Mouse (Mus musculus) neural tube, embryonic 12.5 days (tissue): ENCODE measurements around the gene Lrrc4c. TPM values are rescaled to one million over a fixed set of nuclear protein-coding genes. Genes with fewer than 3 reads are reported as not detected.

Experiments
- ATAC-seq: fragments of 200-750 bp; cut with Nextera tagmentation; 2 replicates; pipeline ENCODE4 v1.8.0; 2017; ENCODE audit warnings: low read depth, mild to moderate bottlenecking, moderate TSS enrichment, moderate library complexity; ENCODE audit not compliant: low FRiP score
- H3K27ac ChIP-seq: fragments of 300-500 bp; sonication (generic); 2 replicates; pipeline ENCODE4 v1.5.1; 2016
- H3K27me3 ChIP-seq: fragments of 300-500 bp; sonication (generic); replicated peaks from 2 replicates; pipeline ENCODE4 v1.6.1; 2016; ENCODE audit warnings: mild to moderate bottlenecking
- H3K36me3 ChIP-seq: fragments of 300-500 bp; sonication (generic); 2 replicates; pipeline ENCODE4 v1.6.1; 2016; ENCODE audit warnings: mild to moderate bottlenecking
- H3K4me1 ChIP-seq: fragments of 300-500 bp; sonication (generic); 2 replicates; pipeline ENCODE4 v1.6.1; 2016
- H3K4me2 ChIP-seq: fragments of 300-500 bp; sonication (generic); replicated peaks from 2 replicates; pipeline ENCODE4 v1.6.1; 2016; ENCODE audit warnings: mild to moderate bottlenecking
- H3K4me3 ChIP-seq: fragments of 300-500 bp; sonication (generic); 2 replicates; pipeline ENCODE4 v1.5.1; 2016
- H3K9ac ChIP-seq: fragments of 300-500 bp; sonication (generic); 2 replicates; pipeline ENCODE4 v1.6.1; 2016; ENCODE audit warnings: mild to moderate bottlenecking
- H3K9me3 ChIP-seq: fragments of 300-500 bp; sonication (generic); 2 replicates; pipeline ENCODE4 v1.6.1; 2016; ENCODE audit warnings: mild to moderate bottlenecking
- WGBS: fragments of 180-500 bp; shearing (Covaris S2); methylation state at CpG from one replicate; pipeline ENCODE4 v1.1.7; 2016; 5-methylcytosine and 5-hydroxymethylcytosine counted together
- polyA plus RNA-seq: library from polyadenylated mRNA; unstranded; fragments of >200 nt; fragmentation: Nextera tagmentation; extraction: Ambion mirVana; gene quantifications from 2 replicates; pipeline ENCODE4 v1.2.1, GENCODE M21; 2016

Gene Lrrc4c
- polyA plus RNA-seq, 1 experiment from 2014 or later = 14.1 TPM

DNA sequence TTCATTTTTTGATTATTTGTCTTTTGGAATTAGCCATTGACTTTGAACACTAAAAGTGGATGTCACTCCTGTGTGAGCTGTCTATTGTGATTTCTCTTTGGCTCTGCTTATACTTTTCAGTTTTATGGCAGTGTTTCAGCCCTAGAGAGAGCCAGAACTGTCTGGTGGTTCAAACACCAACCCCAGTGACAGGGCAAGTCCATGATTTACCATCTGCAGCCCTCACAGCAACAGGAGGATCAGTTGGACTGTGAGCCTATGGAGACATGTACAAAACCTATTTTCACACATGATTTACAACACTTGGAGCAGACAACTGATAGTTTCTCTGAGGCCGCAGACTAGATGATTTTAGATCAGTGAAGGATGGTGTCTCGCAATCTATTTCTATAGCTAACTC, 847.8 kb downstream of the Lrrc4c start:
- H3K4me2 ChIP-seq = no peak overlapping the region
- H3K27me3 ChIP-seq = no peaks in the 10 kb centered on the region
- no peak for ATAC-seq
- H3K4me3 ChIP-seq = no peak overlapping the region
- no peaks in the 10 kb centered on the region for H3K36me3 ChIP-seq
- no peak overlapping the region for H3K9ac ChIP-seq
- no peak overlapping the region for H3K27ac ChIP-seq
- WGBS = 69% methylated on average over 2 of the region's 2 CpGs
- no peaks in the 10 kb centered on the region for H3K9me3 ChIP-seq
- H3K4me1 ChIP-seq = no peaks in the 10 kb centered on the region

GRCm38 (mm10) chr2:97178399-97178798, 860.4 kb downstream of the Lrrc4c start:
- Histone ChIP-seq H3K4me2 (no peak overlapping the region), H3K9ac (no peak overlapping the region), H3K36me3 (no peaks in the 10 kb centered on the region), H3K9me3 (no peaks in the 10 kb centered on the region), H3K27ac (no peak overlapping the region), H3K4me1 (no peaks in the 10 kb centered on the region), H3K4me3 (no peak overlapping the region), H3K27me3 (no peaks in the 10 kb centered on the region)
- no peak for ATAC-seq
- 78% methylated on average over 4 of the region's 4 CpGs for WGBS

DNA sequence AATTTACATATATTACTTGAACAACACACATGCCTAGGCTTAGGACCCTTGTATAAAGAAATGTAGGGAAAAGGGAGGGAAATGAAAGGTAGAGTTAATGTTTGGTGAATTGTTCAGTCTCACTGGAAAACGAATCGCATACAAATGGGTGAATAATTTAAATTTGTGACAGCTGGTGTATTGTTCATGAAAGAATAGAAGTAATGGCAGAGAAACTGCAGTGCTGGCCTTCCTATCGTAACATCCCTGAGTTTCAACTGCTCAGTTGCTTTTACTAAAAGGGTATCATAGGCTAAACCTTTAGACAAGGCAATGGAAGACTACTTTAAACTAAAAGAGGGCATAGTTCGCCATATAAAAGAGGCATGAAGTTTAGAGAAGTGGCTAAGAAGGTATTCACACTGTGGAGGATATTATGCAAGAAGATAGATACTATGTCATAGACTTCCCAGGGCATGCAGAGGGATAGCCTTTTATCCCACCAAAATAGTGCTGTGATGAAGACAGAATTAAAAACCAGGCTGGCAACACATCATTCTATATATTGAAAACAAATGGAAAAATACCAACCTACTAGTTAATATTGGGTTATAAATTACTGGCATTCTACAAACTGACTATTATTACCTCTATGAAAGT, 879.1 kb downstream of the Lrrc4c start:
- H3K27ac ChIP-seq = no peak overlapping the region
- no peak overlapping the region for H3K9ac ChIP-seq
- no peak for ATAC-seq
- no peaks in the 10 kb centered on the region for H3K9me3 ChIP-seq
- 29% methylated on average over 4 of the region's 4 CpGs for WGBS
- no peaks in the 10 kb centered on the region for H3K4me1 ChIP-seq
- H3K4me2 ChIP-seq = no peak overlapping the region
- no peaks in the 10 kb centered on the region for H3K36me3 ChIP-seq
- no peaks in the 10 kb centered on the region for H3K27me3 ChIP-seq
- H3K4me3 ChIP-seq = no peak overlapping the region

- Histone ChIP-seq H3K9me3 (no peaks in the 10 kb centered on the region), H3K4me1 (no peaks in the 10 kb centered on the region), H3K27ac (no peak overlapping the region), H3K27me3 (no peaks in the 10 kb centered on the region), H3K36me3 (no peaks in the 10 kb centered on the region), H3K9ac (no peak overlapping the region), H3K4me2 (no peak overlapping the region), H3K4me3 (no peak overlapping the region)
- WGBS = 82% methylated on average over 3 of the region's 3 CpGs
- ATAC-seq = no peak
Measured at GRCm38 (mm10) chr2:97232966-97233365, 915.0 kb downstream of the Lrrc4c start.

- H3K27ac ChIP-seq = no peak overlapping the region
- WGBS = 92% methylated on average over 1 of the region's 1 CpGs
- ATAC-seq = no peak
- no peaks in the 10 kb centered on the region for H3K27me3 ChIP-seq
- no peaks in the 10 kb centered on the region for H3K36me3 ChIP-seq
- H3K4me3 ChIP-seq = no peak overlapping the region
- no peaks in the 10 kb centered on the region for H3K4me1 ChIP-seq
- H3K9me3 ChIP-seq = no peaks in the 10 kb centered on the region
- no peak overlapping the region for H3K4me2 ChIP-seq
- H3K9ac ChIP-seq = no peak overlapping the region
Measured at GRCm38 (mm10) chr2:97234074-97234473, 916.1 kb downstream of the Lrrc4c start.

- Histone ChIP-seq H3K4me3 (no peak overlapping the region), H3K27me3 (no peaks in the 10 kb centered on the region), H3K4me1 (no peaks in the 10 kb centered on the region), H3K4me2 (no peak overlapping the region), H3K27ac (no peak overlapping the region), H3K9ac (no peak overlapping the region), H3K36me3 (no peaks in the 10 kb centered on the region), H3K9me3 (no peaks in the 10 kb centered on the region)
- WGBS = 82% methylated on average over 2 of the region's 2 CpGs
- ATAC-seq = no peak
Measured at GRCm38 (mm10) chr2:97274651-97275050, 956.7 kb downstream of the Lrrc4c start.

- Histone ChIP-seq H3K27ac (no peak overlapping the region), H3K9ac (no peak overlapping the region), H3K4me3 (no peak overlapping the region), H3K36me3 (no peaks in the 10 kb centered on the region), H3K4me1 (no peaks in the 10 kb centered on the region), H3K4me2 (no peak overlapping the region), H3K27me3 (no peaks in the 10 kb centered on the region), H3K9me3 (no peaks in the 10 kb centered on the region)
- no peak for ATAC-seq
Measured at GRCm38 (mm10) chr2:97284986-97285385, 967.0 kb downstream of the Lrrc4c start.

DNA sequence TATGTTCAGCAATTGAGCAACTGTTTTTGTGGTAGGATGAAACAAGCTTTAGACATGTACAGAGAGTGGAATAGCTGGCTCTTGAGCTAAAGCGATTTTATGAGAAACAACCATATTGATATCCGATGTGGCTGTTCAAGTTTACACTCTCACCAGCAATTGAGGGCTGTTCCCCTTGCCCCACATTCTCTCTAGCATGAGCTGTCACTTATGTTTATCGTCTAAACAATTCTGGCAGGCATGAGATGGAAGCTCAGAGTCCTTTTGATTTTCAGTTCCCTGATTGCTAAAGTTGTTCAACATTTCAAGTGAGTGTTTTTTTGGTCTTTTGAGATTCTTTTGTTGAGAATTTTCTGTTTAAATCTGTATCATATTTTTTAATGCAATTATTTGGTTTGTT, 976.2 kb downstream of the Lrrc4c start:
- H3K27ac ChIP-seq = no peak overlapping the region
- no peaks in the 10 kb centered on the region for H3K36me3 ChIP-seq
- H3K4me3 ChIP-seq = no peak overlapping the region
- no peaks in the 10 kb centered on the region for H3K27me3 ChIP-seq
- no peak overlapping the region for H3K9ac ChIP-seq
- no peak overlapping the region for H3K4me2 ChIP-seq
- WGBS = 88% methylated on average over 3 of the region's 3 CpGs
- H3K9me3 ChIP-seq = no peaks in the 10 kb centered on the region
- H3K4me1 ChIP-seq = no peaks in the 10 kb centered on the region
- ATAC-seq = no peak

DNA sequence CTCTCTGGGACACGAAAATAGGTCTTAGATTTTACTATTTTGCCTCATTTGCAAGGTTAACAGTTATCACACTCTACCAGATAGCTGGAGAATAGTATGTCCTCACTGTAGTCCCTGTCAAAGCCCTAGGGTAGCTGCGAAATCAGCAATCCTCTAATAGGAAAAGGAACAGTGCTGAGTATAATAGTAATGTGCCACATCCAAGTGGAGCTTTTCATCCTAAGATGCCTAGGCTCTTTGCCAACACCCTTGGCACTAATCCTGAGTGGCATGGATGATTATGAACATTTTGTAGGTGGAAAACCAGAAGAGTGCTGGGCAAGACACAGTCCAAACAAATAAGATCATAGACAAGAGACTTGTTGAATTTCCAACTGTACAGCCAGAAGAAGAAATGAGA, 981.7 kb downstream of the Lrrc4c start:
- no peak for ATAC-seq
- 82% methylated on average over 2 of the region's 2 CpGs for WGBS
- Histone ChIP-seq H3K9me3 (no peaks in the 10 kb centered on the region), H3K4me3 (no peak overlapping the region), H3K4me2 (no peak overlapping the region), H3K36me3 (no peaks in the 10 kb centered on the region), H3K27ac (no peak overlapping the region), H3K4me1 (no peaks in the 10 kb centered on the region), H3K27me3 (no peaks in the 10 kb centered on the region), H3K9ac (no peak overlapping the region)

- Histone ChIP-seq H3K27ac (no peak overlapping the region), H3K4me3 (no peak overlapping the region), H3K9me3 (no peaks in the 10 kb centered on the region), H3K36me3 (no peaks in the 10 kb centered on the region), H3K4me2 (no peak overlapping the region), H3K9ac (no peak overlapping the region), H3K27me3 (no peaks in the 10 kb centered on the region), H3K4me1 (no peaks in the 10 kb centered on the region)
- ATAC-seq = no peak
- WGBS = 78% methylated on average over 1 of the region's 1 CpGs
Measured at GRCm38 (mm10) chr2:97318008-97318407, 1000.0 kb downstream of the Lrrc4c start.

DNA sequence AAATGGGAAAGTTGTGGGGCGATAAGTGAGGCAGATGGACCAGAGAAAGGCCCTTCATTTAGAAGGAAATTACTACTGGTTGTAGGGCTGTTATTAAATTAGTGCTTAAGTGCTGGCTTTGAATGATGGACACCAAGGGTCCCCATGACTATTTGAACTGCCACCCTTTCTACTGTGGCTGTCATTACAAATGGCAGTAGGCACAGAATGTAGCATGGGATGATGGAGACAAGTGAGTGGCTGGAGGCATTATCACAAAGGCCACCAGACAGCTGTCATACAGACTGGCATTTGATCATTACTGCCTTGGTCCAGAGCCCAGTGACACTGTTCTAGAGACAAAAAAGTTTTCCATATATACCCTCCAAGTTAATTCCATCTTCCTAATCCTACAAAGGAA, 1000.6 kb downstream of the Lrrc4c start:
- WGBS = 79% methylated on average over 1 of the region's 1 CpGs
- H3K27me3 ChIP-seq = no peaks in the 10 kb centered on the region
- no peaks in the 10 kb centered on the region for H3K9me3 ChIP-seq
- no peak overlapping the region for H3K4me3 ChIP-seq
- no peak for ATAC-seq
- no peak overlapping the region for H3K9ac ChIP-seq
- H3K4me1 ChIP-seq = no peaks in the 10 kb centered on the region
- no peak overlapping the region for H3K4me2 ChIP-seq
- H3K27ac ChIP-seq = no peak overlapping the region
- no peaks in the 10 kb centered on the region for H3K36me3 ChIP-seq

DNA sequence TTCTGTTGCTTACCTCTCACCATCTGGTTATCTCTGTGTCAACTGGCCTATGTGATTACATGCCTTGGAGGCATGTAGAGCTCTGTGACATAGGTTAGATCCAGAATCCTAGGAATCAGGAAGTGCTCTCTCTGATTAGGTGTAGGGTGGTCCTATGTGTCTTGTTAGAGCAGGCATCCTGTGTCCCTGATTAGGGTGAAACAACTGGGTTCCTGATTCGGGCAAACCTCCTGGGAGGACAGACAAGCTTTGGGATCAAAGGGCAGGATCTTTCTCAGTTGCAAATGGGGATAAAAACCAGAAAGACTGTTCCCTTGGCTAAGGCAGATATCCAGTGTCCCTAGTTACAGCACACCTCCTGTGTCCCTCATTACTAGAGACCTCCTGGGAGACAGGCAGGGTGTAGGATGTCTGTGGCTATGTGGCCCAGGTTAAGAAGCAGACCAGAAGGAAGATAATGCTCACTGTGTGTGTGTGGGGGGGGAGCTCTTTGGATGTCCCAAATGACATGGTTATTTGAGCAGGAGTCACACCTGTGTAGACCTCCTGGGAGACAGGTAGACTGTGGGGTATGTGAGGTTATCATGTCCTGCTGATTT, 1014.2 kb downstream of the Lrrc4c start:
- no peak for ATAC-seq
- Histone ChIP-seq H3K36me3 (no peaks in the 10 kb centered on the region), H3K27me3 (no peaks in the 10 kb centered on the region), H3K4me2 (no peak overlapping the region), H3K27ac (no peak overlapping the region), H3K9me3 (no peaks in the 10 kb centered on the region), H3K4me1 (no peaks in the 10 kb centered on the region), H3K4me3 (no peak overlapping the region), H3K9ac (no peak overlapping the region)
- 60% methylated on average over 1 of the region's 1 CpGs for WGBS

DNA sequence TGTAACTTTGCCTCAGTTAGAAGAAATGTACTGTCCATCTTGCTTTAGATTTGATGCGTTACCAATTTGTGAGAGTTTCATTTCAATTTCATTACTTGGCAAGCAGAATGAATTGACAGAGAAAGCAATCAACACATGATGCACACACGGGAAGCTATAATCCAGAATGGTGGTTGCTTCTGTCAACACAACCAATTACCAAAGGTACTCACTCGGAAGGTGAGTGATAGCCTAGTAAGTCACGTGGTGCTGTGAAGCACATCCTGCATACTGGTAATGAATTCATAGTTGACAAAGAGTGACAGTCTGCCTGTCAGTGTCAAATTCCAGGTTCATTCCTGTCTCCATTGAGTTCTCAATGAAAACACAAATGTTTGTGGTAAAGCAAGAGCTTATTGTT, 1021.7 kb downstream of the Lrrc4c start:
- H3K4me3 ChIP-seq = no peak overlapping the region
- H3K36me3 ChIP-seq = no peaks in the 10 kb centered on the region
- no peaks in the 10 kb centered on the region for H3K9me3 ChIP-seq
- ATAC-seq = no peak
- H3K4me2 ChIP-seq = no peak overlapping the region
- H3K9ac ChIP-seq = no peak overlapping the region
- no peak overlapping the region for H3K27ac ChIP-seq
- H3K4me1 ChIP-seq = no peaks in the 10 kb centered on the region
- H3K27me3 ChIP-seq = no peaks in the 10 kb centered on the region
- WGBS = 74% methylated on average over 4 of the region's 4 CpGs
